Mouse (Mus musculus) WW6 (cell line): ENCODE results near the gene Rfwd3.
"Not testable (repeated sequence)": the region's sequence is repeated elsewhere in the genome, so short reads cannot be mapped to it uniquely, and the experiment has no call there.

Source experiments
- DNase-seq: peaks from one replicate; pipeline ENCODE4 v3.0.0-alpha.2; 2013; ENCODE audit warnings: low read depth, low spot score

The Rfwd3 gene

DNA sequence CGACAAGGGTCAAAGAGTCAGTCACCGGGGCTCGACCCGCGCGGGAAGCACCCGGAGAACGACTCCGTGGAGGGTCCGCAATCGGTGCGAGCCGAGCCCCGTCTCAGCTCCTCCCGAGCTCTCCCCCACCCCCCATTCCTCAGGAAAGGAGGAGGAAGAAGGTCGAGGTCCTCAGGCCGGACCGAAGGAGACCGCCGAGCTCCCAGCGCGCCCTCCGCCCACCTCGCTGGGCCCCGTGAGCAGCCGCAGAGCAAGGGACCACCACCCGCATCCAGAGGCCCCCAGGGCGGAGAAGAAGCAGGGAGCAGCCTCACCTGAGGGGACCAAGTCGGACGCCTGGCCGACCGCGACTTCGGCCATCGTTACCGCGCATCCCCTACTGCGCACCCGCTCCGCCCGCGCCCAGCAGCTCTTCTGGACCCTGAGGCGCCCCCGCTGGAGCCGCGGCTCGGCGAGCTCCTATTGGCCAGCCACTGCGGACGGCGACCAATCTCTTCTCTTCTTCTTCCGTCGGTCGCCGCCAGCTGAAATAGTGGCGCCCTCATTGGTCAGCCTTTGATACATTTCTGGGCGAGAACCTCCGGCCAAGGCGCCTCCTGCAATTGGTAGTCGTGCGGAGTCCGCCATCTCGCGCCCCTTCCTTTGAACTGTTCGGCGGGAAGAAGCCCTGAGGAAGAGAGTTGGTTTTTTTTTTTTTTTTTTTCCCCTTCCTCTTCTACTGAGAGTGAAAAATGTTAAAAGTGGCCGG lies at the start of gene Rfwd3:
Gene Rfwd3, minus strand, starts transcription at position 402 of the 748 bp plus-strand sequence.
- DNase-seq: peak; percentile 99

DNA sequence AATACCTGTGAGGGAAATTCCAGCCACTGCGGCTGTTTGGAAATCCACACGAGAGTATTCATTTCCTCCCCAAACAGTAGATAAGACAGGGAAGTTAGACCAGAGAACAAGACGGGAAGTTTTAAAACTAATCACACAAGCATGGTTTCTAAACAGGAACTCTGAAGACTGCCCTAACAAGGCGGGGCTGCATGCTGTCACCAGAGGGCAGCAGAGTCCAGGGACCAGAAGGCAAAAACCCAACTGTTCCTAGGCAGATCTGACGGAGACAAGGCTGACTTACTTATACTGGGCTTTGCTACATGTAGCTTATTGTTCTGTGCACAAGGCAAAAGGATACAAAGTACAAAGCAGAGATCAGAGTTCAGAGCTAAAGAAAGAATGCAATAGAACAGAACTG lies 43.2 kb upstream of the Rfwd3 start:
- DNase-seq: peak; percentile 38

DNA sequence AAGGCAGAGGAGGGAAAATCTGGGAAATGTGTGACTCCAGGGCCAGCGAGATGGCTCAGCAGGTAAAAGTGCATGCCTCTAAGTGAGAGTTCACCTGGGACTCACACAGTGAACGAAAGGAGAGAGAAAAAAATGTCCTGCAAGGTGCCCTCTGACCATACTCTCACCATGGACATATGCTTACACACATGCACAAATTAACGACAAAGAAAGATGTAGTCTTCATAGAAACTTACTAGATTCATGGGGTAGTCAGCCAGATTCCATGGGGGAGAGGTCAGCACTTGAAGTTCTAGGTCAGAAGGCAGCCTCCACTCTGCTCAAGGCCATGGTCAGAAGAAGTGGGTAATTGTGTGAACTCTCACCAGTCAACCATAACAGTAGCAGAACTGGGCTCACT lies 40.2 kb upstream of the Rfwd3 start:
- no peak for DNase-seq

DNA sequence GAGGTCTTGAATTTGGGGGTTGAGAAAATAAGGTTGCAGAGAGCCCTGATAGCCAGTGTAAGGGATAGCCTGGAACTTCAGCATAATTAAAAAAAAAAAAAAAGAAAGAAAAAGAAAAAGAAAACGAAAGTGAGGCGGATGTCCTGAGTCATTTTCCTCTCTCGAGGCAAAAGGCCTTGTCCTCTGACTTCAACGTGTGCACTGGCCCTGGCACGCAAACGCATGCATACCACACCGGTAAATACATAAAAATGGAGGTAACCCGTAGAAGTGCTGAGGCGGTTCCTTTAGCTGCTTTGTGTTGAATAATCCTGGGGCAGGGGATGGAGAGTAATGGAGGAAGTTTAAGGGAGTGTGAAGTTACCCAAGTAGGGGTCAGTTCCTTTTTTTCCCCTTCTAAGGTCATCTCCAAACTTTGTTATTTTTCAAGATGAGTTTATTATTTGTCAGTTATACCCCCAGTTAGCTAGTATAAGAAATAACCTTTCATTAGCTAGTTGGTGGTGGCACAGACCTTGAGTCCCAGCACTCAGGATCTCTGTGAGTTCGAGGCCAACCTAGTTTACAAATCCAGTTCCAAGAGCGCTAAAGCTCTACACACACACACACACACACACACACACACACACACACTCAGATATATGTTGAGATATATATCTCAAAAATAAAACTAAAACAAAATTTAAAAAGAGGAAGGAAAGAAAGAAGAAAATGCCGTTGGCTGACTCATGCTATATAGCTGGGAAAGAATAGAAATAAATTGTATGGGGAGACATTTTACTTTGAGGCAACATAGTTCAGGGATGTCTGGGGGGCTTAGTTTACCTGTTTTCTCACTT lies 38.6 kb upstream of the Rfwd3 start:
- no peak for DNase-seq

DNA sequence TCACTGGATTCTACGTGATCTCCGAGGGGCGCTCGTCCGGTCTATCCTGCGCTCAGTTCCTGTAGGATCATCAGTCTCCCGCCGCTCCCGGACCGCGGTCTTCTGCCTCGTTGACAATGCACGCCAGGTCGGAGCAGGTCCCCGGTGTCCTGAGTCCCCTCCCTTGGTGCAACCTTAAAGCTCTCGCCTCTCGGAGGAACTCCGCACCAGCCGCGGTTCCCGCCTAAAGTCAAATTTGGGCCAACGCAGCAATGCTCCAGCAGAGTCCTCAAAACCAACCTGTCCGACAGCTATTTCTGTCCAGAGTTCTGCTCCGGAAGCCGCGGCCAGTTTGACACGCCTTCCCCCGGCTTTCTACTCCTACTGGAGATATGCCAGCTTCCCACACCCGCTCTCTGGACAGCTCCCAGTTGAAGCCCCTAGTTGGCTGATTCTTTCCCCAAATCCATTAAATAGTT lies 37.9 kb upstream of the Rfwd3 start, which contains the start of gene Mlkl:
Gene Mlkl, minus strand, starts transcription at position 288 of the 458 bp plus-strand sequence.
- DNase-seq: peak; percentile 42

GRCm38 (mm10) chr8:111337311-111337889 lies 37.4 kb upstream of the Rfwd3 start:
- peak; percentile 16 for DNase-seq

DNA sequence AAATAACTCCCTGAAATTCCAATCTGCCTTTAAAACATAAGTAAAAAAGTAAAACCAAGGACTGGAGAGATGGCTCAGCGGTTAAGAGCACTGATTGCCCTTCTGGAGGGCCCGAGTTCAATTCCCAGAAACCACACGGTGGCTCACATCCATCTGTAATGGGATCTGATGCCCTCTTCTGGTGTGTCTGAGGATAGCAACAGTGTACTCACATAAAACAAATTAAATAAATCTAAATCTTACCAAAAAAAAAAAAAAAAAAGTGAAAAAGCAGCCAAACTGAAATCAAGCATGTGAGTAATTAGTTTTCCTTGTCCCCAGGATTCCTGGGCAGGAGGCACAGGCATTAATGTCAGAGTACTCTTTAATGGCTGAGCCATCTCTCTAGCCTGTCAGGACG lies 36.7 kb upstream of the Rfwd3 start:
- no peak for DNase-seq

DNA sequence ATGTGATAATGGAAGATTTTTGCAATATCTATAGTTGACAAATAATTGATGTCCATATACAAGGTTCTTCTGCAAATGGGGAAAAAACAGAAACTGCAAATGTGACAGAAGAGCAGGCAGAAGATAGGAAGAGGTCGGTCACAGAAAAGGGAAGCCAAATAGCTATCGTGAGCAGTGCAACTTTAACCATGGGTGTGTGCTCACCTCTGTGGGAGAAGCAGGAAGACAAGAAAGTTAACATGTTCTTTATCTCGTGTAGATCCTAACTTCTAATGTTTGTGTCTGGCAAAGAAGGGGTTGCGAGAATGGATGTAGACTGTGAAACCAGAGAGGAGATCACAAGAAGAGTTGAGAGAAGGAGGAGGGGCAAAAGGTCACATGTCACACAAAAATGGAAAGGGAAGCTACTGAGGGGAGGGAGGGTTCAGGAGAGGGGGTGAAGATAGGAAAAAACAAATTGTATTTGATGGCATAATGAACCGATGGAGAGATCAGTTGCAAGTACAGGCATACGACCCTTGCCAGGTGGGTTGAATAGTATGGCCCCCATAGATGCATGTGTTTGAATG lies 25.3 kb upstream of the Rfwd3 start:
- no peak for DNase-seq

GRCm38 (mm10) chr8:111314729-111315128 lies 14.7 kb upstream of the Rfwd3 start:
- DNase-seq: no peak

DNA sequence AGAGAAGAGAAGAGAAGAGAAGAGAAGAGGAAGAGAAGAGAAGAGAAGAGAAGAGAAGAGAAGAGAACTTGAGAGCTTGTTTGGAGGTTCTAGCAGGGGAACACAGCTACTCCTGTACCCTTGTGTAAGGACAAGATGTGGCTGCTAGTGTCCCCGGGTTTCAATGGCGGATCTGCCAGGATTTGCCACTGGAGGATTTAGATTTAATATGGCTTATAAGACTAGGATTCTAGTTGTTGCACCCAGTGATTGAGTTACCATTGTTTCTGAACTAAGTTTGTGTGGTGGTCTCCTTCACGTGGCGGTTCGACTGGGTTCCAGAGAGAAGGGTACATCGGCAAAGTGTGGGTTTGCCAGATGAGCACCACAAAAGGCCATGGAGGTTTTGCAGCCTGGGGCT lies 13.9 kb upstream of the Rfwd3 start:
- DNase-seq: not testable (repeated sequence)

- no peak for DNase-seq
Measured at GRCm38 (mm10) chr8:111312758-111313162, 12.7 kb upstream of the Rfwd3 start.

- not testable (repeated sequence) for DNase-seq
Measured at GRCm38 (mm10) chr8:111310006-111310405, 10.0 kb upstream of the Rfwd3 start.

GRCm38 (mm10) chr8:111305031-111305730 lies 5.2 kb upstream of the Rfwd3 start:
- no peak for DNase-seq

GRCm38 (mm10) chr8:111304359-111304758 lies 4.3 kb upstream of the Rfwd3 start:
- no peak for DNase-seq

DNA sequence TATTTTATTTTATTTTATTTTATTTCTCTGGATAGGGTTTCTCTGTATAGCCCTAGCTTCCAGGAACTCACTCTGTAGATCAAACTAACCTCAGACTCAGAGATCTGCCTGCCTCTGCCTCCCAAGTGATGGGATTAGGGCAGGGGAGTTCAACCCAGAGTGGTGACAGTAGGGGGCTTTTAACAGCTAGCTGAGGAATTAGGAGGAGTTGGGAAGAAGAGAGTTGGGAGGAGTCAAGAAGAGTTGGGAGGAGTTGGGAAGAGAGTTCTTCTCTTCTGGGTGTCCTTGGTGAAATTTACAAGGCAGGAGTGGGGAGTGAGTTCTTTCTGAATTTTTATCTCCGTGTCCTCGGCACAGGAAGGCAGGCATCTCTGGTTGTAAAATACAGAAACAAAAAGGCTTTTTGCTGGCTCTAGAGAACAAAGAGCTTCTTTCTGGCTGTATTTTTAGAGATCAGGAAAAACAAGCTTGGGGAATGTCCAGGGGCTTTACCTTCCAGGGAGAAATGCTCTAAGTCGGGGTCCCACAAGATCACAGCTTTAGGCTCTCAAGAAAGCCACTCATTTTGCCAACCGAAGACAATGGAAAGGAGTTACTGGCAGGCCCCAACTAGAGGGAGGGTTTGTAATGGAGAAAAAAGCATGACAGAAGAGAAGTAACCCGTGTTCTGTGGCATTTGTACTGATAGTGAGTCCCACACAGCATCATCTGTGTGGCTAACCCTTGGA lies 3.2 kb upstream of the Rfwd3 start:
- not testable (repeated sequence) for DNase-seq

DNA sequence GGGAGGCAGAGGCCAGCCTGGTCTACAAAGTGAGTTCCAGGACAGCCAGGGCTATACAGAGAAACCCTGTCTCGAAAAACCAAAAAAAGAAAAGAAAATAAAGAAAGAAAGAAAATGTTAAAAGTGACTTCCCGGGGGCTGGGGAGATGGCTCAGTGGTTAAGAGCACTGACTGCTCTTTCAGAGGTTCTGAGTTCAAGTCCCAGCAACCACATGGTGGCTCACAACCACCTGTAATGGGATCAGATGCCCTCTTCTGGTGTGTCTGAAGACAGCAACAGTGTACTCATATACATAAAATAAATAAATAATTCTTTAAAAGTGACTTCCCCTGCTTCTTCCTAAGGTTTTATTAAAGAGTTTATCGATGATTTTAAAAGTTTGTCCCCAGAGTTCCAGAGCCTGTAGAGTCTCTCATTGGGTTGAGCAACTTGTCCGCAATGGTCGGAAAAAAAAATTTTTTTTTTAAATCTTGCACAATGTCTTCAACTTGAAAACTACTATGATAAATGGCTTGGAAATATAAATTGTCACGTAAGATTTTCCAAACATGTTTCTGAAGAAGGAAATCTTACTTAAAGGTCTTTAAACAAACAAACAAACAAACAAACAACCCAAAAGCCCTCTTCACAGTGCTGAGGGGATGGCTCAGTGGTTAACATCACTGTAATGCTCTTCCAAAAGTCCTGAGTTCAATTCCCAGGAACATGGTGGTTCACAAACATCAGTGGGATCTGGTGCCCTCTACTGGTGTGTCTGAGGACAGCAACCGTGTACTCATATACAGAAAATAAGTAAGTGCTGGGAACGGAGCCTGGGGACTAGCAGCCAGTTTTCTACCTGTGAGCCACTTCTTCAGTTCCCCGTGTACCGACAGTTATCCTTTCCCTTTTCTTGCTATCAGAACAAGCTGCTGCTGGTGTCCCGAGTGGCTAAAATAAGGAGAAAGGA lies 850 bp upstream of the Rfwd3 start:
- no peak for DNase-seq

- peak; percentile 46 for DNase-seq
Measured at GRCm38 (mm10) chr8:111299363-111299820, 630 bp downstream of the Rfwd3 start.

- no peak for DNase-seq
Measured at GRCm38 (mm10) chr8:111298011-111298410, 2.0 kb downstream of the Rfwd3 start.

- no peak for DNase-seq
Measured at GRCm38 (mm10) chr8:111291733-111292132, 8.3 kb downstream of the Rfwd3 start.
